Mouse (Mus musculus): Measurements from ENCODE around the gene Amelx.

The Amelx gene

DNA sequence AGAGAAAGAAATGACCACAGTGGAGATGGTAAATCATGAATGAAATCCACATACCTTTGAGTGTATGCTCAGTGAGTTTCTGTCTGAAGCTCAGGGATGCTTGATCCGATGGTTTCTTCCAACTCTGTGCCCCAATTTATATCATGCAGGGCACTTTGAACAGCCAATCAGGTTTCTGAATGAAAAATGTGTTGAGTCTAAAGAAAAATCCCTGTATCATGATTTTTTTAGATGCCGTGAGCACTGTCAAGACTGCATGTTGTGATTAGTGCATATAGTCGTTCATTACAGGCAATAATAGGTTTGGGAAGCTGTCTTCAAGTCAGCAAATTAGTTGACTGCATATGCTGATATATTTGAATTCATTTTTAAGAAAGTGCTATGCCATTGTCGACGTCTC lies at the start of gene Amelx:
Gene Amelx, minus strand, starts transcription at position 101 of the 400 bp plus-strand sequence.
- DNase-seq: no peak

DNA sequence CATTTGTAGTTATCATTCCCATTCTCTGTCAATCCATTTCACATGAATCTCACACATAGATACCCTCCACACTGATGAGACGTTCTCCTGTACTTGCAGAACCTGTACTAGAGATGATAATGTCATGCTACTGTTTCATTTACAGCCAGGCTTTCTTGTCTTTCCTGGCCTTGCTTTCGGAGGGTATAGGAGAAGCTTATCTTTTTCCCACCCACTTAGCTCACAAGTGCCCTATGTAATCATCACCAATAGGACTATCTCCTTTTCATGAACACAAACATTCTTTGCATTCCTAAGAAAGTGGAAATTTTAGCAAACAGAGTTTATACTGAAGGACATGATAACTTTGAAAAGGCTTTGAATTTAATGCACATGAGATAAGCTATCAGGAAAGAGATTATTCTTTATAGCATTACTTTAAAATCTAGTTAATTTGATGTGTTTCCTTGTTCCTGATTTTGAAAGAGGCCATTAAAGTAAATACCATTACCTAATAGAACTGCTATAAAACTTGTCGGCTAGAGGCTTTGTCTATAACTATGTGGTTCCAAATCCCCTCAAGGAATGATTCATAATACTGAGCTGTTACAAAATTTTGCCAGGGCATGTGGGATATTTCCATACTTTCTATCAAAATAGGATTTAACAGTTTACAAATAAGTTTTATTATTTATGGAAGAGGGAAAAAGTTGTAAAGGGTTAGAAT lies 35.5 kb upstream of the Amelx start:
- no peak for DNase-seq

DNA sequence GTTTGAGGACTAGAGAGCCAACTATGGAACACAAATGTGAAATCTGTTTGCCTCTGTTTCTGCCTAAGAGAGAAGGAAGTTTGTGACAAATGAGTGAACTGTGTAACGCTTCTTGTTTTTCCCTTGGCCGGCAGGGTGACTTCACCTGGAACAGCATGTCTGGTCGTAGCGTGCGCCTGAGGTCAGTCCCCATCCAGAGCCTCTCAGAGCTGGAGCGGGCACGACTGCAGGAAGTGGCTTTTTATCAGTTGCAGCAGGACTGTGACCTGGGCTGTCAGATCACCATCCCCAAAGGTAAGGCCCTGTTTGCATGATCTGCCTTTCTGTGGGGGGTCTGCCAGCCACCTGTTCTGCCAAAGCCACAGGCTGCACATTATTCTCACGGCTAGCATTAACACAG lies 33.1 kb upstream of the Amelx start:
- DNase-seq: no peak

DNA sequence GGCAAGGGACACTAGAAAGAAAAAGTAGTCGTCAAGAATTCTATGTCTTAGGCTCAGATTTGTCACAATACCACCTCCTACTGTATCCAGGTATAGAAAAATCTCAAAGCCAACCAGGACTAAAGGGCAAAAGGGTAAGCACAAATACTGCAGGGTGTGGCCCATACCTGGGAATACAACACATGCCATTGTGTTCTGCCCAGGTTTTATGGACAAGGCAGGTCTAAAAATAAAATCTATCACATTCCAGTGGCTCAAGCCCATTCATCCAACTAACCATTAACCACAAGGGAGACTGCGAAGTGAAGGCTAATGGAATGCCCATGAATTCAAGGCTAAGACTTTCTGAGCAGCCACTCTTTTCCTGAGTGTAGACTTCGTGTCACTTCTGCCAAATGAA lies 23.0 kb upstream of the Amelx start:
- no peak for DNase-seq

DNA sequence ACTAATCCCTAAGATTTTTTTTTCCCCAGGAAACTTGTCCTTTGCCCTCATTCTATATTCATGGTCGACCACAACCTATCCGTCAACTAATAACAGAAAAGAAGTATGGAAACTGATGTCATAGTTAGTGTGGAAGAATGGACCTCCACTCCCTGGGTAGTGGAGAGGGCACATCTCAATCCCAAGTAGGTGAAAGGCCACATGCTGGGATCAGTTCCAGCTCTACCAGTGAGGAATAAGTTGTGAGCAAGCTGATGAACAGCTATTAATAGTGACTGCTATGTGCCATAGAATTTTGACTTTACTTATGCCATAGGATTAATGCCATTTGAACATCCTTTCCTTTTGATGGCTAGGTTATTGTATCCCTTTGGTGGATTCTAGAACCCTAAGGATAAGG lies 8.4 kb downstream of the Amelx start:
- no peak for DNase-seq

DNA sequence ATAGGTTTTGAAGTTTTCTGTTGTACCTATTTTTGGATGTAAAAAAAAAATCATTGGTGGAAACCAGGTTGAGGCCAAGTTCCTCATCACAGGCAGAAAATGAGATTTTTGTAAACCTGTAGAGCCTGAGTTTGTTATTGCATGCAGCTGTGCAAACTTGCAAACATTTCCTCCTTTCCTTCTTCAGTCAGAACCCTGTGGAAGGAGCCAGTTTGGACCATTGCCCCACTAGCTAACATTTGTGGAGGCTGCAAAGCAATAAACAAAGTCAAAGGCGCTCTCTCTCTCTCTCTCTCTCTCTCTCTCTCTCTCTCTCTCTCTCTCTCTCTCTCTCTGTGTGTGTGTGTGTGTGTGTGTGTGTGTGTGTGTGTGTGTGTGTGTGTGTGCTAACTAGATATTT lies 13.2 kb downstream of the Amelx start:
- DNase-seq: peak; percentile 22 to 39

DNA sequence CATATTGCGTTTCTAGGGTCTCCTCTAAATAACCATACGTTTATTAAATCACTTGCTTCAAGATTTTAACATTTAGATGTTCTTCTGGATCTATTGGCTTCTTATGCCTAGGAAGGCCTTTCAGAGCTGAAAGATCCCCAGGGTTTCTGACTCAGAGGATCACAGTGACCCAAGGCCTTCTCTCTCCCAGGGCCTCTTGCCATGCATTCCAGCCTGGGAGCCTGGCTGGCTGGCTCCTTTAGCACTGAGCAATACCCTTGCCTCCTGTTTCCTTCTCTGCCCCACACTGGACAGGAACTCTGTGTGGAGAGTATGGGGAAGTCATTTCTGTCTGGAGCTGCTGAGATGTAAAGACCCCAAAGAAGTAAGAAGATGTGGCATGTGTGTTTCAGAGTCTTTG lies 16.0 kb downstream of the Amelx start:
- DNase-seq: no peak

DNA sequence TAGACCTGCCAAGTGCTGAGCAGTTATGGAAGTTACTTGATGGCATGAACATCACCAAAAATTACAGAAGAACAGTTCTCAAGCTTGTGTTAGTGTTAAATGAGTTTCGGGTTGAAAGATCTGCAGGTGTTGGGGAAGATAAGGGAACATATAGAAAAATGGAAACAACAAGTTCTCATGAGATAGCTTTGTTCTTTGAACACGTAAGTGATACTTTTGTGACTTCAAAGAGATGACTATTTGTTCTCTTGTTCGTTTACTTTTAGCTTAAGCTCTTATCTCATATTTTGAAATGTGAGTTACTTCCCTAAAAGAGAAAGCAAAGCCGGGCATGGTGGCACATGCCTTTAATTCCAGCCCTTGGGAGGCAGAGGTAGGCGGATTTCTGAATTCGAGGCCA lies 28.6 kb downstream of the Amelx start:
- DNase-seq: no peak

DNA sequence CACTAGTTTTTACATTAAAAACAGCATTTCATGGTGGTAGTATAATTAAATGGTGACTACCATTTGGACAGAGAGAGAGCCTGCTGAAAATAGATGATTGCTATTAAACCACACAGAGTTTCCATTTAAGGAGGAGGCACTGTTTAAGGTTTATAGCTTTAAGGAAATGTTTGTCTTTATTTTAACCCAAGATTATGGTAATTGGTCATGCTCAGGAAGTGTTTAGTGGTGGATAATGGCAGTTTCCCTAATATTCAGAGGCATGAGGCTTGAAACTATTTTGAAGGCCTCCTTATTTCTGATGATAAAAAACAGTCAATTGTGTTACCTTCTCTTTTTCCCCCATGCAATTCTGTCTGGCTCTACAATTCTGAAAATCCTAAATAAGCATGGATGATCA lies 33.2 kb downstream of the Amelx start:
- no peak for DNase-seq

DNA sequence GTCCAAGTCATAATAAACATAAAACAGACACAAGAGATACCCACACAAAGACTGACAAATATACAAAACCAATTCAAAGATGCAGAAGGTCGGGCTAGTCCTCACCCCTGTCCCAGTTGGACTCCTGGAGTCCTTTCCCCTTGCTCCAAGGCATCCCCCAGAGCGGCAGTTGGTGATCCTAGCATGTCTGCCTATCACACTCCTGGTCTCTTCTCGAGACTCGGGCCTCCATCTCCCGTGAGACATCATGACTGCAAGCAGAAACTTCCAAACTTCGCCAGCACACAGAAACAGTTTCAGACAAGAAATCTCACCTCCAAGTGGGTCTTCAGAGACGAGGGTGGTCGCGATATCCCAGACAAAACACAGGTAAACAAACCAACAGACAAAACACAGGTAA lies 46.5 kb downstream of the Amelx start:
- DNase-seq: no peak

DNA sequence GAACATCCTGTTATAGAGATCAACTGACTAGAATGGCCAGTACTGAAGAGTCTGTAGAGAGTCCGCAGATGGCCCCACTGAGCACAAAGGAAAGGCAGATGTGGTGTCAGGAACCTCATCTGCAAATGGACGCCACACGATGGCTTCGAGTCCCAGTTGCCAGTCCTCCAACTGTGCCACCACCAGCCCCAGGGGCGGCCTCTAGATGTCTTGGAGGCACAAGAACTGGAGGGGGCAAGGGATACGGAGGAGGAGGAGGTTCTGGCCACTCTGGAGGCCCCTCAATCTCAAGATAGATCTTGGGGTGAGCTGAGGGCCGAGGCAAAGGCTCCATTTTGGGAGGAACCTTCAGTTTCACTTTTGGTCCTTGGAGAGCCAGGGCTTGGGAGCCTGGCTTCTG lies 47.2 kb downstream of the Amelx start:
- DNase-seq: no peak
